Mouse (Mus musculus) embryonic fibroblast, embryonic 13.5 days (primary cell): ENCODE measurements at regions not wholly inside any gene's neighbourhood (a gene's known extent, or its start where the extent isn't known, plus 50 kb on each side); places are given as distances from the start of the nearest gene placed in this dataset.

Source experiments
- CTCF ChIP-seq: IDR thresholded peaks from 2 replicates; pipeline ENCODE4 v1.5.1; 2011; ENCODE audit warnings: mild to moderate bottlenecking, control low read depth, low read length, moderate library complexity, borderline replicate concordance; ENCODE audit not compliant: insufficient read depth
- POLR2A ChIP-seq: IDR thresholded peaks from 2 replicates; pipeline ENCODE4 v1.6.1; 2011; ENCODE audit warnings: low read depth, mild to moderate bottlenecking, control low read depth, low read length, moderate library complexity

DNA sequence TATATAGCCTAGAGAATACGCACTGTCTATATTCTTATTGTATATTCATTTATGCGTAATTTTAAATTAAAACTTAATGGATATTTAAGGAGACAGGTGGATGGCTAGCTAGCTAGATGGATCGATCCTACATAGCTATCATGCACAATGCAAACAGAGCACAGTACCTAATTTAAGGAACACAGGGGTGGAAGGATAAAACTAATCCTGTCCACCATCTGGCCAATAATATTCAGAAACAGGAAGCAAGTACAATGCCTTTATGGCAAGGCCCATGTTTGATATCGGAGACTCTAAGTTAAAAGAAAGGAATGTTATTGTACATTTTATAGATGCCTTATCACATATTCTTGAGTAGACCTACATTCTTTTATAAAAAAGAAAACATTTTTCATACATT is 396.4 kb downstream of the Med10 start:
- no peak for TF ChIP-seq POLR2A
- TF ChIP-seq CTCF = no peak
